Mouse (Mus musculus): ENCODE measurements around the gene Grm4. TPM values are rescaled to one million over a fixed set of nuclear protein-coding genes. Genes with fewer than 3 reads are reported as not detected.

Grm4 gene
- polyA plus RNA-seq, 1 experiment from 2014 or later, result 10.1 TPM

GRCm38 (mm10) chr17:27455012-27455784 is 66.0 kb downstream of the Grm4 start:
- no peak overlapping the region for H3K4me3 ChIP-seq (replicated peaks; ENCODE audit: low read depth, low read length)
- no peak overlapping the region for H3K4me2 ChIP-seq (ENCODE audit: low read length)
- no peak overlapping the region for H3K9ac ChIP-seq (replicated peaks; ENCODE audit: low read length)
- no peak overlapping the region for H3K27ac ChIP-seq (replicated peaks; ENCODE audit: low read depth, low read length)
- ATAC-seq (ENCODE audit: low FRiP score, low TSS enrichment), result no peak
- H3K36me3 ChIP-seq (ENCODE audit: control insufficient read depth, insufficient read depth, low read length), result no peaks in the 10 kb centered on the region; the same call in 1 of the 2 replicates
- WGBS, result 85% methylated on average over 9 of the region's 9 CpGs
- H3K27me3 ChIP-seq (ENCODE audit: control insufficient read depth, insufficient read depth, low read length), result no peaks in the 10 kb centered on the region
- H3K4me1 ChIP-seq (ENCODE audit: control insufficient read depth, insufficient read depth, low read length), result no peaks in the 10 kb centered on the region
- H3K9me3 ChIP-seq (ENCODE audit: control insufficient read depth, low read length), result no peaks in the 10 kb centered on the region
- no peak for DNase-seq

- Histone ChIP-seq H3K36me3 (ENCODE audit: control insufficient read depth, insufficient read depth, low read length) (no peaks in the 10 kb centered on the region; the same call in 1 of the 2 replicates), H3K4me1 (ENCODE audit: control insufficient read depth, insufficient read depth, low read length) (no peaks in the 10 kb centered on the region), H3K9ac (replicated peaks; ENCODE audit: low read length) (no peak overlapping the region), H3K4me2 (ENCODE audit: low read length) (no peak overlapping the region), H3K27ac (replicated peaks; ENCODE audit: low read depth, low read length) (no peak overlapping the region), H3K9me3 (ENCODE audit: control insufficient read depth, low read length) (no peaks in the 10 kb centered on the region), H3K27me3 (ENCODE audit: control insufficient read depth, insufficient read depth, low read length) (no peaks in the 10 kb centered on the region), H3K4me3 (replicated peaks; ENCODE audit: low read depth, low read length) (no peak overlapping the region)
- no peak for ATAC-seq (ENCODE audit: low FRiP score, low TSS enrichment)
- no peak for DNase-seq
- WGBS, result 86% methylated on average over 11 of the region's 11 CpGs
Observed at GRCm38 (mm10) chr17:27454396-27454795, 66.8 kb downstream of the Grm4 start.

- DNase-seq (no peak), ATAC-seq (ENCODE audit: low FRiP score, low TSS enrichment) (no peak)
- no peaks in the 10 kb centered on the region for H3K27me3 ChIP-seq (ENCODE audit: control insufficient read depth, insufficient read depth, low read length)
- no peak overlapping the region for H3K4me2 ChIP-seq (ENCODE audit: low read length)
- H3K4me3 ChIP-seq (replicated peaks; ENCODE audit: low read depth, low read length), result no peak overlapping the region
- WGBS, result 87% methylated on average over 8 of the region's 8 CpGs
- H3K4me1 ChIP-seq (ENCODE audit: control insufficient read depth, insufficient read depth, low read length), result no peaks in the 10 kb centered on the region
- H3K27ac ChIP-seq (replicated peaks; ENCODE audit: low read depth, low read length), result no peak overlapping the region
- H3K9me3 ChIP-seq (ENCODE audit: control insufficient read depth, low read length), result no peaks in the 10 kb centered on the region
- H3K36me3 ChIP-seq (ENCODE audit: control insufficient read depth, insufficient read depth, low read length), result no peaks in the 10 kb centered on the region; the same call in 1 of the 2 replicates
- H3K9ac ChIP-seq (replicated peaks; ENCODE audit: low read length), result no peak overlapping the region
Observed at GRCm38 (mm10) chr17:27453045-27453444, 68.2 kb downstream of the Grm4 start.

GRCm38 (mm10) chr17:27451787-27452186 is 69.4 kb downstream of the Grm4 start:
- H3K4me1 ChIP-seq (ENCODE audit: control insufficient read depth, insufficient read depth, low read length), result no peaks in the 10 kb centered on the region
- no peak overlapping the region for H3K9ac ChIP-seq (replicated peaks; ENCODE audit: low read length)
- WGBS, result 22% methylated on average over 9 of the region's 9 CpGs
- H3K36me3 ChIP-seq (ENCODE audit: control insufficient read depth, insufficient read depth, low read length), result no peaks in the 10 kb centered on the region; the same call in 1 of the 2 replicates
- no peak for ATAC-seq (ENCODE audit: low FRiP score, low TSS enrichment)
- H3K27ac ChIP-seq (replicated peaks; ENCODE audit: low read depth, low read length), result no peak overlapping the region
- H3K4me2 ChIP-seq (ENCODE audit: low read length), result no peak overlapping the region
- H3K9me3 ChIP-seq (ENCODE audit: control insufficient read depth, low read length), result no peaks in the 10 kb centered on the region
- H3K4me3 ChIP-seq (replicated peaks; ENCODE audit: low read depth, low read length), result no peak overlapping the region
- no peak for DNase-seq
- H3K27me3 ChIP-seq (ENCODE audit: control insufficient read depth, insufficient read depth, low read length), result no peaks in the 10 kb centered on the region

- Histone ChIP-seq H3K9me3 (ENCODE audit: control insufficient read depth, low read length) (no peaks in the 10 kb centered on the region), H3K4me3 (replicated peaks; ENCODE audit: low read depth, low read length) (no peak overlapping the region), H3K4me1 (ENCODE audit: control insufficient read depth, insufficient read depth, low read length) (no peaks in the 10 kb centered on the region), H3K4me2 (ENCODE audit: low read length) (no peak overlapping the region), H3K36me3 (ENCODE audit: control insufficient read depth, insufficient read depth, low read length) (no peaks in the 10 kb centered on the region; the same call in 1 of the 2 replicates), H3K27me3 (ENCODE audit: control insufficient read depth, insufficient read depth, low read length) (no peaks in the 10 kb centered on the region), H3K9ac (replicated peaks; ENCODE audit: low read length) (no peak overlapping the region), H3K27ac (replicated peaks; ENCODE audit: low read depth, low read length) (no peak overlapping the region)
- DNase-seq (no peak), ATAC-seq (ENCODE audit: low FRiP score, low TSS enrichment) (no peak)
- WGBS, result 87% methylated on average over 14 of the region's 14 CpGs
Observed at GRCm38 (mm10) chr17:27451216-27451615, 70.0 kb downstream of the Grm4 start.

- 93% methylated on average over 14 of the region's 14 CpGs for WGBS
- ATAC-seq (ENCODE audit: low FRiP score, low TSS enrichment), result no peak
Observed at GRCm38 (mm10) chr17:27449757-27450330, 71.4 kb downstream of the Grm4 start.

GRCm38 (mm10) chr17:27448749-27449148 is 72.5 kb downstream of the Grm4 start:
- 57% methylated on average over 6 of the region's 6 CpGs for WGBS
- ATAC-seq (ENCODE audit: low FRiP score, low TSS enrichment), result 0 out of 2 replicates have a peak, but pooled peaks have one; percentile 57
- H3K27me3 ChIP-seq (ENCODE audit: control insufficient read depth, insufficient read depth, low read length), result no peaks in the 10 kb centered on the region
- no peaks in the 10 kb centered on the region; the same call in 1 of the 2 replicates for H3K36me3 ChIP-seq (ENCODE audit: control insufficient read depth, insufficient read depth, low read length)
- no peak overlapping the region for H3K27ac ChIP-seq (replicated peaks; ENCODE audit: low read depth, low read length)
- DNase-seq, result peak; percentile 53
- no peaks in the 10 kb centered on the region for H3K4me1 ChIP-seq (ENCODE audit: control insufficient read depth, insufficient read depth, low read length)
- no peak overlapping the region for H3K4me3 ChIP-seq (replicated peaks; ENCODE audit: low read depth, low read length)
- H3K9ac ChIP-seq (replicated peaks; ENCODE audit: low read length), result no peak overlapping the region
- no peaks in the 10 kb centered on the region for H3K9me3 ChIP-seq (ENCODE audit: control insufficient read depth, low read length)
- H3K4me2 ChIP-seq (ENCODE audit: low read length), result no peak overlapping the region

More at GRCm38 (mm10) chr17:27449757-27450330, 71.4 kb downstream of the Grm4 start:
- Histone ChIP-seq H3K27ac (replicated peaks; ENCODE audit: low read depth, low read length) (no peak overlapping the region), H3K4me2 (ENCODE audit: low read length) (no peak overlapping the region), H3K27me3 (ENCODE audit: control insufficient read depth, insufficient read depth, low read length) (no peaks in the 10 kb centered on the region), H3K9me3 (ENCODE audit: control insufficient read depth, low read length) (no peaks in the 10 kb centered on the region), H3K9ac (replicated peaks; ENCODE audit: low read length) (no peak overlapping the region), H3K4me1 (ENCODE audit: control insufficient read depth, insufficient read depth, low read length) (no peaks in the 10 kb centered on the region), H3K36me3 (ENCODE audit: control insufficient read depth, insufficient read depth, low read length) (no peaks in the 10 kb centered on the region; the same call in 1 of the 2 replicates), H3K4me3 (replicated peaks; ENCODE audit: low read depth, low read length) (no peak overlapping the region)
- no peak for DNase-seq

- Histone ChIP-seq H3K27ac (replicated peaks; ENCODE audit: low read depth, low read length) (no peak overlapping the region), H3K4me1 (ENCODE audit: control insufficient read depth, insufficient read depth, low read length) (peaks cover 9% of the 10 kb centered on the region), H3K27me3 (ENCODE audit: control insufficient read depth, insufficient read depth, low read length) (no peaks in the 10 kb centered on the region), H3K9me3 (ENCODE audit: control insufficient read depth, low read length) (no peaks in the 10 kb centered on the region), H3K36me3 (ENCODE audit: control insufficient read depth, insufficient read depth, low read length) (no peaks in the 10 kb centered on the region), H3K4me3 (replicated peaks; ENCODE audit: low read depth, low read length) (no peak overlapping the region), H3K4me2 (ENCODE audit: low read length) (no peak overlapping the region), H3K9ac (replicated peaks; ENCODE audit: low read length) (no peak overlapping the region)
- DNase-seq, result no peak
- no peak for ATAC-seq (ENCODE audit: low FRiP score, low TSS enrichment)
- 58% methylated on average over 17 of the region's 17 CpGs for WGBS
Observed at GRCm38 (mm10) chr17:27445364-27446075, 75.7 kb downstream of the Grm4 start.
